Mouse (Mus musculus): Measurements from ENCODE around the gene Plcb4.

DNA sequence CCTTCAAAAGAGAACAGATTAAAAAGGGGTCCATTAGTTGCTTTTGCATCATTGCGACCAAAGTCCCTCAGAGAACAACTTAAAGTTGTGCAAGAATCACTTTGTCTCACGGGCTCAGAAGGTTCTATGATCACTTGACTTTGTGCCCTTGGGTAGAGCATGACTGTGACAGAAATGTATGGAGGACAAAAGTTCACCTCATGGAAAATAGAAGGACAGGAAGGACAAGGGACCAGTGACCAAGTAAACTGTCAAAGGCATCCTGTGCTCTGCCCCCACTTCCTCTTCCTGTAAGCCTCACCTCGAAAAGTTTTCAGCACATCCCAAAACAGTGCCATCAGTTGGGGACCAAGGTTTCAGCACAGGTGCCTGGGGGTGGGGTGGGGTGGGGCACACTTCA lies 7.9 kb upstream of the Plcb4 start:
- no peak for TF ChIP-seq CTCF (IDR thresholded peaks at IDR 0.05; ENCODE audit: extremely low read depth, insufficient read depth, low read length)
- TF ChIP-seq POLR2A (IDR thresholded peaks at IDR 0.05; ENCODE audit: extremely low read depth, insufficient read depth, low read length) = no peak
